Mouse (Mus musculus): ENCODE data around the gene Clec4a3.
"Not testable (repeated sequence)": the region's sequence is repeated elsewhere in the genome, so short reads cannot be mapped to it uniquely, and the experiment has no call there.

Clec4a3 gene

DNA sequence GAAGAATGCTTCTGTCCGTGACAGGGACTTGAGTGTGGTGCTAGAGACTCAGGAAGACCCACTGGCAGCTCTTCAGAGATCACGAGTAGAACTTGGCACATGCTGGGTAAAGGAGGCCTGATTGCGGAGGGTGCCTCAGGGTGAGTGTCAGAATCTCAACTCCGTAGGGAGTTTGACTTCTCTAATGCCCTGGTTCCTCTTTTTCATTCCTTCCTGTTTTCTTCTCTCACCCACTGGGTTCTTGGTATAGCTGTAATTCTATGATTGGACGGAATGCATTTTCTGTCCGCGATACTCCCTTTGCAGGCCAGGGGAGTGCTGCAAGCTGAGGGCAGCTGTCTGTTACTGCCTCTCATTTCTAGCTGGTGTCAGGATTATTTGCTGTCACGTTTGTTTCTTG lies at the start of gene Clec4a3:
Gene Clec4a3 (plus strand): TSS at position 115 of the 400 bp plus-strand sequence.
- POLR2A ChIA-PET, result no interaction called here
- CTCF ChIA-PET, result interaction anchor here in 1 of 4 experiments (0.5 kb wide), 1 partner anchor 78 kb away, joined by 3 read pairs; the partner anchor contains the start of gene Necap1

DNA sequence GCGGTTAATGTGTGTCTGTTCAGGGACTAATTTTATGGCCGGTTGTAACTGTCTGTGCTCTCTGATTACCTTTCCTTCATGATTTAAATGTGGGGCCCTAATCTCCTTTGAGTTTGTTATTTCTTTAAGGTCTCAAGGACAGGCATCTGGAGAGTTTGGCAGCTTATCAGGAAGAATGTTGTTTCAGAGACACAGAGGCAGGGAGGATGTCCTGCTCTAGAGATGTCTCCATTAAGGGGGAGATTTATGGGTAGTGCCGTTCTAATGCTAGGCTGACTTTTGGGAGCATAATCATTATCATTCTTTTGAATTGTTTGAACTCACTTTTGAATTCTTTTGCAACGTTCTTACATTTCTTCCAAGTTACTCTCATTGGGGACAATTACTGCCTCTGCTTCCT lies 32.4 kb upstream of the Clec4a3 start:
- POLR2A ChIA-PET, result interaction anchor here in 1 of 4 experiments (1.3 kb wide), 1 partner anchor 40 kb away, joined by 3 read pairs; no protein-coding TSS in a partner anchor
- CTCF ChIA-PET, result interaction anchor here in 1 of 4 experiments (0.6 kb wide), 1 partner anchor 151 kb away, joined by 3 read pairs; no protein-coding TSS in a partner anchor

DNA sequence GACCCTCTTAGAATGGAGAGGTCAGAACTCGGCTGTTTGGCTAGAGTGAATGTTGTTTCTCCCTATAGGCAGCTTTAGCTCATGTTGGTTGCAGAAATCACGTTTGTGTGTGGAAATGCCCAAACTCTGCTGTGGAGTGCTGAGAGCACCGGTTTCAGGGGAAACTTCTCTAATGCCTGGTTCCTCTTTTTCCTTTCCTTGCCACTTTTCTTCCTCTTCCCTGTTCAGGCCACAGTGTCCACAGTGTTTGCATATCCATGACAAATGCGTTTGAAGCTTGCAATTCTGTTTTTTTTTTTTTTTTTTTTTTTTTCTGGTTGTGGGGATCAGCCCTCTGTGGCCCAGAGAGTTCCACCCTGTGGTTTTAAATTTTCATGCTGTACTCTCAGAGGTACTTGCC lies 30.9 kb upstream of the Clec4a3 start, which contains the start of gene Clec4a1:
Gene Clec4a1 (plus strand): TSS at position 398 of the 400 bp plus-strand sequence.
- ChIA-PET CTCF (interaction anchor here in 2 of 4 experiments (0.6 to 0.7 kb wide), 2 partner anchors 85 to 309 kb away, joined by 5 to 6 read pairs; no protein-coding TSS in a partner anchor), POLR2A (interaction anchor here in 2 of 4 experiments (0.6 to 1.2 kb wide), 3 partner anchors 118 to 314 kb away, joined by 3 read pairs; no protein-coding TSS in a partner anchor)

DNA sequence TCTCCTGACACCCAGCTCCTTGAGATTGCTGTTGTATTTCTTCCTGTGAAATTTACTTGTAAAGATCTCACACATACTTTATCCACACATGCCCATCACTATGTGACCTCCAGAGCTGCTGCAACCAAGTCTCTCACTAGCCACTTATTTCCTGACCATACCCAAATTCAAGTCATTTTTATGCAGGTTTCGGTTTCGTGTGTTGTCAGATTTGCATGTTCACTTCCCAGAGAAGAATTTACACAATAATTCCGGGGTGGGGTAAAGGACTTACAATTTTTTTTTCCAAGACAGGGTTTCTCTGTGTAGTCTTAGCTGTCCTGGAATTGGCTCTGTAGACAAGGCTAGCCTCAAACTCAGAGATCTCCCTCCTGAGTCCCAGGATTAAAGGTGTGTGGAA lies 17.5 kb upstream of the Clec4a3 start:
- ChIA-PET POLR2A (interaction anchor here in 2 of 4 experiments (0.6 to 1.6 kb wide), 2 partner anchors 61 to 228 kb away, joined by 3 to 4 read pairs; partner anchors contain the start of genes Nanog (in 1 of the 2) and Necap1 (in 1 of the 2)), CTCF (no interaction called here)

DNA sequence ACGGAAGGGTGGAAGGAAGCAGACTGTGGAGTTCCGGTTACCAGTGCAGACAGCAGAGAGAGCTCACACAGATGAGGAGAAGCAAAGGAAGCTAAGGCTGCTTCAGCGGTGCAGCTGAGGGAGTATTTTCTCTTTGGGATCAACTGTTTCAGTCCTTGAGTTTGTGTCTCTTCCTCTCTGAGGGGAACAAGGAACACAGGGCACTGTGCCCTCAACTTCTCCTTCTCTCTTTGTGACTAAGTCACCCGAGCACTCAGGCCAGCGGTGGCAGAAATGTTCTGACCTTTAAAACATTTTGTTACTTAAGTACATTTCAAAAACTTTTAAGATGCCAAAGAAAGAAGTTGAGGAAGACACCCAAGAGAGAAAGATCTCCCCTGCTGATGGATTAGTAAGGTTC lies 12.7 kb upstream of the Clec4a3 start:
- CTCF ChIA-PET, result interaction anchor here in 1 of 4 experiments (0.6 kb wide), 1 partner anchor 383 kb away, joined by 3 read pairs; no protein-coding TSS in a partner anchor
- POLR2A ChIA-PET, result no interaction called here

DNA sequence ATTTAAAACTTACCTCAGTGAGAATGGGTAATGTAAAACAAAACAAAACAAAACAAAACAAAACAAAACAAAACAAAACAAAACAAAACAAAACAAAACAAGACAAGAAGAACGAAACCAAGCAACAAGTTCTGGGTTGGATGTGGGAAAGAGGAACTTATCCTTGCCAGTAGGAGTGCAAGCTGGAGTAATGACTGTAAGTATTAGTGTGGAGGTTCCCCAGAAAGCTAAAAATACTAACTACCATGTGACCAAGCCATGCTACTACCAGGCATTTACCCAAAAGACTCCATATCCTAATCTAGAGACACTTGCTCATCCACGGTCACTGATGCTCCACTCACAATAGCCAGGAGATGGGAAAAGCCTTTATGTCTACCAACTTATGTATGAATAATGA lies 5.6 kb upstream of the Clec4a3 start:
- CTCF ChIA-PET, result no interaction called here
- POLR2A ChIA-PET, result no interaction called here

DNA sequence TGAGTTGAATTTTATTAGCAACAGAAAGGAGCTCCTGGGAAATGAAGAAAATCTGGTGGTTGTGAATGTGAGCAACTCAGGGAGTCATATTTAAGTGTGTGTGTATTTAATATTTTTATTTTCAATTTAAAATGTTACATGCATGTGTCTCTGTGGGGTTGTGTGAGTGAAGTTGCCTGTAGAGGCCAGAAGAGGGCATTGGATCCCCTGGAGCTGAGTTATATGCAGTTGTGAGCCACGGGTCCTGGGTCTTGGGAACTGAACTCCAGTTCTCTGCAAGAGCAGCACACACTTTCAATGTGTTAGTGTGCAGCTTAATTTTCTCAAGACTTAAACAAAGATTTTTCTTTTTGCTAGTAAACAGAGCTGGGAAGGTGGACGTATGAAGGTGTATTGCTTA lies 12.2 kb downstream of the Clec4a3 start:
- ChIA-PET CTCF (interaction anchor here in 2 of 4 experiments (0.6 to 1.0 kb wide), 3 partner anchors 85 to 1359 kb away, joined by 3 to 5 read pairs (median 3); no protein-coding TSS in a partner anchor), POLR2A (interaction anchor here in 1 of 4 experiments (0.9 kb wide), 1 partner anchor 85 kb away, joined by 4 read pairs; no protein-coding TSS in a partner anchor)

DNA sequence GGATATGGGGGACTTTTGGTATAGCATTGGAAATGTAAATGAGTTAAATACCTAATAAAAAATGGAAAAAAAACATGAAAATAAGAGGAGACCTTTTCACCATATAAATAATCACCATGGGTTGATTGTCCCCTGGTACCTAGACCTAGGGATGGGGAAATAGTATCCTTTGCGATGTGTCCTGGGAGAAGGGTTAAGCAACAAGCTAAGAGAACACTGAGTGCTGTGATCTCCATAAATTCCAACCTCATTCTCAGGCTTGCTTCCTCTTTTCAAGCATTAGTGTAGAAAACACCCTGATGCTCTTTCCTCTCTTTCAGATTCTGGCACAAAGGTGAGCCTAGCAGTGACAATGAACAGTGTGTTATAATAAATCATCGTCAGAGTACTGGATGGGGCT lies 16.7 kb downstream of the Clec4a3 start:
- POLR2A ChIA-PET, result no interaction called here

DNA sequence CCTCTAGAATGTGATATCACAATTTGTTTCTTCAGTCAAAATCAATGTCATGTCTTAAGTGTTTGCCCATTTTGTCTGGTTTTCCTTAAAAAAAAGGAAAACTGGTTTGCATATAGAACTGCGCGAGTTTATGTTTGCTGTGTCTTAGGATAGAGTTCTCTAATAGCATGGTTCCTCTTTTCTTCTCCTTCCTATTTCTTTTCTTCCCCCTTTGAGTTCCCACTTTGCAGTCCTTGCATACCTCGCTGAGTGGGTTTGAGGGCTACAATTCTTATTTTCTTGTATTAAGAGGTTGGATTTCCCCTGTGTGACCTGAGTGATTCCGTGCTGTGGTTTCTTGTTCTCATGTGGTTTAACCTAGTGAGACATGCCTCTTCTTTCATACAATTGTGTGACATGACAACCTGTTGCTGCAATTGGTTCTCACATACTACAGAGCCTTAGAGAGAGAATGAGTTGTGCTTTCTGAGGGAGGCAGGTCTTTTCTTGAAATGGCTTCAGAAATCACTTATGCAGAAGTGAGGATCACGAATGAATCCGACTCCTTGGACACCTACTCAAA lies 37.6 kb downstream of the Clec4a3 start, which contains the start of gene Clec4a4:
Gene Clec4a4 (plus strand): TSS at position 492 of the 562 bp plus-strand sequence.
- ChIA-PET CTCF (no interaction called here), POLR2A (no interaction called here)

More for the DNA sequence above, 16.7 kb downstream of the Clec4a3 start:
- CTCF ChIA-PET, result interaction anchor here in 1 of 4 experiments (0.6 kb wide), 1 partner anchor 918 kb away, joined by 6 read pairs; no protein-coding TSS in a partner anchor

DNA sequence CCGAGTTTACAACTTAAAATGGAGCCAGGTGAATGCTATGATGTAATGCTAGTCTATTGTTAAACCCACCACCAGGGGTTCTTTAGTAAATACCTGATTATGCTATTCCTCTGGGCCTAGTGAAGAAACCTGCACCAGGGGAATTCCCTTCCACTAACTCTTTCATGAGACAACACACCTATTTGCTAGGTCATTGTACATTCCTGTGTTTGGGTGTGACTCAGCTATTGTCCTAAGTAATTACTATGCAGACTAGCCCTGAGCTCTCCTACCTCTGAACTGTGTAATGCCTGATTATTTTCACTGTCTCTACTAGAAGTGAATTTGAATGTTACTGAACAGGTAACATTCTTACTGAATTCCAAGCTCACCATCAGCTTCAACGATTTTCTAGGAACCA lies 52.4 kb downstream of the Clec4a3 start:
- CTCF ChIA-PET, result interaction anchor here in 1 of 4 experiments (1.3 kb wide), 1 partner anchor 112 kb away, joined by 4 read pairs; no protein-coding TSS in a partner anchor
- POLR2A ChIA-PET, result not testable (repeated sequence)

DNA sequence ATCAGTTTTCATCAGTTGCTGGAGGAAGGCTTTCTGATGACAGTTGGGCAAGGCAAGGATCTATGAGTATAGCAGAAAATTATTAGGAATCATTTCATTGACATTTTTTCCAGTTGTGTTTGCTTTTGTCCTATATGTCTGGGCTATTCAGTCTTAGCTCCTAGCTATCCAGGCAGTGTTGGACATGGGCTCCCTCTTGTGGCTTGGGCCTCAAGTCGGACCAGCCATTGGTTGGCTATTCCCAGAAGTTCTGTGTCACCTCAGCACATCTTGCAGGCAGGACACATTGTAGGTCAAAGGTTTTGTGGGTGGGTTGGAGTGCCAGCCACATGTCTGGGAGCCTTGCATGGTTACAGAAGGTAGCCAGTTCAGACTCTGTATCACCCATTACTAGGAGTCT lies 53.3 kb downstream of the Clec4a3 start:
- POLR2A ChIA-PET, result no interaction called here
- CTCF ChIA-PET, result interaction anchor here in 1 of 4 experiments (1.3 kb wide), 1 partner anchor 113 kb away, joined by 4 read pairs; no protein-coding TSS in a partner anchor
